Mouse (Mus musculus) kidney, adult 2 months (tissue): ENCODE measurements around the gene Trim41. TPM values are rescaled to one million over a fixed set of nuclear protein-coding genes. Genes with fewer than 3 reads are reported as not detected.

ENCODE experiments used
- DNase-seq: peaks from one replicate; pipeline ENCODE4 v3.0.0; 2021
- H3K27ac ChIP-seq: fragments of 200-500 bp; 2 replicates; pipeline ENCODE4 v1.5.1; 2012; ENCODE audit warnings: low read depth, low read length, control low read depth, inconsistent platforms; ENCODE audit not compliant: insufficient read depth
- H3K27me3 ChIP-seq: fragments of 200-500 bp; replicated peaks from 2 replicates; pipeline ENCODE4 v1.6.1; 2012; ENCODE audit warnings: mild to moderate bottlenecking, moderate library complexity, low read length, inconsistent platforms; ENCODE audit not compliant: control insufficient read depth, insufficient read depth
- H3K36me3 ChIP-seq: fragments of 200-500 bp; 2 replicates; pipeline ENCODE4 v1.6.1; 2012; ENCODE audit warnings: mild to moderate bottlenecking, moderate library complexity, low read length, inconsistent platforms; ENCODE audit not compliant: control insufficient read depth, insufficient read depth
- H3K4me1 ChIP-seq: fragments of 200-500 bp; 2 replicates; pipeline ENCODE4 v1.6.1; 2011; ENCODE audit warnings: low read length; ENCODE audit not compliant: control insufficient read depth, insufficient read depth
- H3K4me3 ChIP-seq: fragments of 200-500 bp; 2 replicates; pipeline ENCODE4 v1.5.1; 2011; ENCODE audit warnings: mild to moderate bottlenecking, low read depth, low read length, control low read depth; ENCODE audit not compliant: insufficient read depth
- CTCF ChIP-seq: fragments of 200-500 bp; conservative IDR thresholded peaks from 2 replicates; pipeline ENCODE4 v1.5.1; 2011; ENCODE audit warnings: low read depth, mild to moderate bottlenecking, control low read depth, low read length, moderate library complexity, mixed read lengths; ENCODE audit not compliant: insufficient read depth, insufficient read length
- POLR2A ChIP-seq: fragments of 200-500 bp; IDR thresholded peaks from one replicate; pipeline ENCODE4 v1.6.1; 2011; ENCODE audit warnings: low read depth, low read length, control low read depth
- WGBS: fragments of 180-500 bp; shearing (Covaris S2); methylation state at CpG from one replicate; pipeline ENCODE4 v1.1.7; 2018; 5-methylcytosine and 5-hydroxymethylcytosine counted together
- polyA plus RNA-seq: library from polyadenylated mRNA; depleted of rRNA; stranded (reverse); fragments of >200 nt; gene quantifications from 2 replicates; pipeline ENCODE4 v1.2.3, GENCODE M21; 2012

Gene Trim41
- polyA plus RNA-seq, 1 experiment = 26.3 TPM

DNA sequence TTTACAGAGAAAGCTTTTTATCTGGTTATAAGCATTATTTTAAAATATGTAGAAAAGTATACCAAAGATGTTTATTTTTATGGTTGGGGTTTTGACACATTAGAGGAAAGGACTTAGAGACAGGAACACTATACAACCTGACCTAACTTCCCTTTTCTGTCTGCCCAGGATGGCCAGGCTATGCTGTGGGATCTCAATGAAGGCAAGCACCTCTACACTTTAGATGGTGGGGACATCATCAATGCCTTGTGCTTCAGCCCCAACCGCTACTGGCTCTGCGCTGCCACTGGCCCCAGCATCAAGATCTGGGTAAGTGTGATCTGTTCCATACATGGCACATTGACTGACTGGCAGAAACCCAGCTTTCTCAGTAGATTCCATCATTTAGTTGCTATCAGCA is 13.2 kb downstream of the Trim41 start:
- Histone ChIP-seq H3K27me3 (no peaks in the 10 kb centered on the region), H3K4me1 (peaks cover 6% of the 10 kb centered on the region), H3K27ac (no peak overlapping the region), H3K4me3 (no peak overlapping the region), H3K36me3 (peaks cover 14% of the 10 kb centered on the region)
- DNase-seq = no peak
- TF ChIP-seq CTCF (no peak), POLR2A (no peak)
- 96% methylated on average over 2 of the region's 2 CpGs for WGBS

GRCm38 (mm10) chr11:48801831-48802772 is 15.1 kb downstream of the Trim41 start:
- 55% methylated on average over 17 of the region's 17 CpGs for WGBS
- peaks cover 10% of the 10 kb centered on the region for H3K36me3 ChIP-seq
- DNase-seq = no peak
- peaks cover 6% of the 10 kb centered on the region for H3K4me1 ChIP-seq
- TF ChIP-seq POLR2A = no peak
- TF ChIP-seq CTCF = no peak
- peak overlapping the region; percentile 10; the same call in 1 of the 2 replicates for H3K4me3 ChIP-seq
- no peak overlapping the region for H3K27ac ChIP-seq
- H3K27me3 ChIP-seq = no peaks in the 10 kb centered on the region

GRCm38 (mm10) chr11:48799921-48800701 is 17.0 kb downstream of the Trim41 start, which contains the start of gene Rack1:
Gene Rack1, plus strand, starts transcription at chr11:48800332.
- under 1% methylated on average over 47 of the region's 47 CpGs for WGBS
- H3K27me3 ChIP-seq = no peaks in the 10 kb centered on the region
- H3K4me3 ChIP-seq = peak within 1 kb of the TSS; percentile 71
- H3K4me1 ChIP-seq = peaks cover 6% of the 10 kb centered on the region
- DNase-seq = peak; percentile 94
- H3K36me3 ChIP-seq = peaks cover 1% of the 10 kb centered on the region
- TF ChIP-seq POLR2A = peak; percentile 93
- no peak for TF ChIP-seq CTCF
- peak within 1 kb of the TSS; percentile 86 for H3K27ac ChIP-seq

GRCm38 (mm10) chr11:48798984-48799920 is 17.9 kb downstream of the Trim41 start:
- Histone ChIP-seq H3K36me3 (peaks cover 1% of the 10 kb centered on the region), H3K4me1 (peaks cover 6% of the 10 kb centered on the region), H3K27ac (peak overlapping the region; percentile 86), H3K27me3 (no peaks in the 10 kb centered on the region), H3K4me3 (peak overlapping the region; percentile 71)
- no peak for DNase-seq
- 4% methylated on average over 18 of the region's 18 CpGs for WGBS
- TF ChIP-seq POLR2A = no peak
- TF ChIP-seq CTCF = no peak

GRCm38 (mm10) chr11:48798308-48798707 is 18.8 kb downstream of the Trim41 start:
- no peaks in the 10 kb centered on the region; the same call in none of the 2 replicates for H3K36me3 ChIP-seq
- no peak overlapping the region for H3K27ac ChIP-seq
- peaks cover 6% of the 10 kb centered on the region for H3K4me1 ChIP-seq
- TF ChIP-seq POLR2A (no peak), CTCF (no peak)
- H3K4me3 ChIP-seq = no peak overlapping the region
- H3K27me3 ChIP-seq = no peaks in the 10 kb centered on the region
- 87% methylated on average over 7 of the region's 7 CpGs for WGBS
- no peak for DNase-seq

DNA sequence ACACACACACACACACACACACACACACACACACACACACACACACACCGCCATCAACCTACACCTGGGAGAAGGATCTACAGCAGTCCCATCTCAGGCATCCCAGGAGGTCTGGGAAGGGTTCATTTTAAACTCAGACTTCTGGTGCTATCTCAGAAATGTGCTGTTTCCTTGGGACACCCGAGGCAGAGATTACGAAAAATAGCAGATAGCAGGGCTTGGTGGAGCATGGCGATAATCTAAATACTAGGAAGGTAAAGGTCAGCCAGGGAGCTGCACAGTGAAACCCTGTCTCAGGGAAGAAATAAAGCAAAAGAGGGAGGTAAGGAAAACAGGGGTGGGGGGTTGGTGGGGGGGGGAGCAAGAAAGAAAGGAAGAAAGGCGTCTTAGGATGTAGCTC is 19.9 kb downstream of the Trim41 start:
- Histone ChIP-seq H3K27me3 (no peaks in the 10 kb centered on the region), H3K4me1 (peaks cover 6% of the 10 kb centered on the region), H3K4me3 (no peak overlapping the region), H3K36me3 (no peaks in the 10 kb centered on the region), H3K27ac (no peak overlapping the region)
- TF ChIP-seq CTCF (no peak), POLR2A (no peak)
- no peak for DNase-seq
- 81% methylated on average over 5 of the region's 5 CpGs for WGBS
